Mouse (Mus musculus): Measurements from ENCODE around the gene Zfp618. TPM values are rescaled to one million over a fixed set of nuclear protein-coding genes. Genes with fewer than 3 reads are reported as not detected.

Zfp618 gene
- 1 to 10 TPM; 3.6 to 4.0 TPM for total RNA-seq (2021)
- long read RNA-seq, experiment 1, partial matches to known transcripts = 0 of 3 reads
- long read RNA-seq, experiment 1, other reads (novel, unspliced or antisense) = 3 of 3 reads
- long read RNA-seq, experiment 2 = 0 reads

- peak; percentile 41 to 72 for DNase-seq
These were observed at the start of gene Zfp618 for GRCm38 (mm10) chr4:62965497-62966302. TSS of gene Zfp618 (plus strand) at chr4:62965573.

- no peak for DNase-seq
These were observed 48.3 kb upstream of the Zfp618 start for GRCm38 (mm10) chr4:62917056-62917455.

- no peak for DNase-seq
These were observed 31.6 kb upstream of the Zfp618 start for GRCm38 (mm10) chr4:62933798-62934197.

- DNase-seq = no peak
These were observed 29.7 kb upstream of the Zfp618 start for GRCm38 (mm10) chr4:62935589-62936218.

GRCm38 (mm10) chr4:62941961-62942892, 23.1 kb upstream of the Zfp618 start:
- DNase-seq = no peak

GRCm38 (mm10) chr4:62944326-62944879, 21.0 kb upstream of the Zfp618 start:
- peak; percentile 15 to 24 for DNase-seq

- DNase-seq = no peak
These were observed 1.6 kb upstream of the Zfp618 start for GRCm38 (mm10) chr4:62963806-62964205.

GRCm38 (mm10) chr4:62964844-62965496, 403 bp upstream of the Zfp618 start:
- no peak for DNase-seq

GRCm38 (mm10) chr4:62969526-62969925, 4.2 kb downstream of the Zfp618 start:
- DNase-seq = no peak

GRCm38 (mm10) chr4:62971991-62972390, 6.6 kb downstream of the Zfp618 start:
- no peak for DNase-seq

GRCm38 (mm10) chr4:62973086-62973485, 7.7 kb downstream of the Zfp618 start:
- no peak for DNase-seq

- DNase-seq = no peak
These were observed 9.5 kb downstream of the Zfp618 start for GRCm38 (mm10) chr4:62974901-62975300.

- DNase-seq = no peak
These were observed 10.2 kb downstream of the Zfp618 start for GRCm38 (mm10) chr4:62975541-62975940.

GRCm38 (mm10) chr4:62977454-62977853, 12.1 kb downstream of the Zfp618 start:
- DNase-seq = no peak

GRCm38 (mm10) chr4:62978501-62978911, 13.1 kb downstream of the Zfp618 start:
- no peak for DNase-seq

- DNase-seq = no peak
These were observed 16.2 kb downstream of the Zfp618 start for GRCm38 (mm10) chr4:62981572-62981971.

- no peak for DNase-seq
These were observed 18.2 kb downstream of the Zfp618 start for GRCm38 (mm10) chr4:62983556-62983955.

GRCm38 (mm10) chr4:62991336-62991735, 26.0 kb downstream of the Zfp618 start:
- no peak for DNase-seq

- DNase-seq = no peak
These were observed 27.8 kb downstream of the Zfp618 start for GRCm38 (mm10) chr4:62993190-62993589.

- no peak for DNase-seq
These were observed 32.2 kb downstream of the Zfp618 start for GRCm38 (mm10) chr4:62997606-62998005.

- peak; percentile 38 to 50 for DNase-seq
These were observed 33.1 kb downstream of the Zfp618 start for GRCm38 (mm10) chr4:62998431-62998835.

Data from adrenal gland, postnatal 36 days (tissue).